Mouse (Mus musculus) E14TG2a.4 (cell line): ENCODE data around the gene Btbd17.

Source experiments
- H3K27me3 ChIP-seq: 2 replicates; pipeline ENCODE4 v1.6.1; 2014; ENCODE audit warnings: low read length, control low read depth; ENCODE audit not compliant: insufficient read depth
- H3K36me3 ChIP-seq: 2 replicates; pipeline ENCODE4 v1.6.1; 2014; ENCODE audit warnings: low read length, control low read depth; ENCODE audit not compliant: insufficient read depth
- H3K4me1 ChIP-seq: replicated peaks from 2 replicates; pipeline ENCODE4 v1.6.1; 2014; ENCODE audit warnings: low read depth, low read length, control low read depth
- H3K4me3 ChIP-seq: replicated peaks from 2 replicates; pipeline ENCODE4 v1.5.1; 2014; ENCODE audit warnings: mild to moderate bottlenecking, low read length
- H3K9me3 ChIP-seq: 2 replicates; pipeline ENCODE4 v1.6.1; 2014; ENCODE audit warnings: low read length, control low read depth
- CTCF ChIP-seq: conservative IDR thresholded peaks from 2 replicates; pipeline ENCODE4 v1.5.1; 2014; ENCODE audit warnings: low read length
- NANOG ChIP-seq: IDR thresholded peaks from 2 replicates; pipeline ENCODE4 v1.6.1; 2014; ENCODE audit warnings: borderline replicate concordance, low read length, mixed read lengths
- POU5F1 ChIP-seq: IDR thresholded peaks from 2 replicates; pipeline ENCODE4 v1.6.1; 2014; ENCODE audit warnings: low read length, borderline replicate concordance

Btbd17 gene

GRCm38 (mm10) chr11:114809371-114809770 lies 13.6 kb upstream of the Btbd17 start:
- TF ChIP-seq NANOG (no peak), POU5F1 (no peak), CTCF (peak; percentile 39)
- Histone ChIP-seq H3K9me3 (no peaks in the 10 kb centered on the region), H3K27me3 (peaks cover 3% of the 10 kb centered on the region; the same call in 1 of the 2 replicates), H3K4me3 (no peak overlapping the region), H3K4me1 (peaks cover 67% of the 10 kb centered on the region), H3K36me3 (no peaks in the 10 kb centered on the region)

- no peak for TF ChIP-seq CTCF
- H3K36me3 ChIP-seq: no peaks in the 10 kb centered on the region
- H3K27me3 ChIP-seq: peaks cover 3% of the 10 kb centered on the region; the same call in 1 of the 2 replicates
- H3K9me3 ChIP-seq: no peaks in the 10 kb centered on the region
- H3K4me3 ChIP-seq: no peak overlapping the region
- peaks cover 79% of the 10 kb centered on the region for H3K4me1 ChIP-seq
Observed at GRCm38 (mm10) chr11:114807686-114808427, 12.1 kb upstream of the Btbd17 start.

GRCm38 (mm10) chr11:114807025-114807424 lies 11.3 kb upstream of the Btbd17 start:
- Histone ChIP-seq H3K9me3 (no peaks in the 10 kb centered on the region; the same call in 1 of the 2 replicates), H3K36me3 (no peaks in the 10 kb centered on the region), H3K4me1 (peaks cover 85% of the 10 kb centered on the region), H3K4me3 (no peak overlapping the region), H3K27me3 (peaks cover 3% of the 10 kb centered on the region; the same call in 1 of the 2 replicates)
- TF ChIP-seq CTCF (no peak), NANOG (no peak), POU5F1 (no peak)

GRCm38 (mm10) chr11:114803990-114804389 lies 8.2 kb upstream of the Btbd17 start:
- Histone ChIP-seq H3K36me3 (no peaks in the 10 kb centered on the region), H3K4me1 (peaks cover 61% of the 10 kb centered on the region), H3K9me3 (peaks cover 6% of the 10 kb centered on the region), H3K27me3 (peaks cover 3% of the 10 kb centered on the region; the same call in 1 of the 2 replicates), H3K4me3 (no peak overlapping the region)
- no peak for TF ChIP-seq NANOG
- no peak for TF ChIP-seq POU5F1
- no peak for TF ChIP-seq CTCF

GRCm38 (mm10) chr11:114802540-114803267 lies 7.0 kb upstream of the Btbd17 start:
- Histone ChIP-seq H3K4me1 (peaks cover 49% of the 10 kb centered on the region), H3K4me3 (no peak overlapping the region), H3K27me3 (peaks cover 14% of the 10 kb centered on the region; the same call in 1 of the 2 replicates), H3K36me3 (no peaks in the 10 kb centered on the region), H3K9me3 (peaks cover 6% of the 10 kb centered on the region)
- no peak for TF ChIP-seq NANOG
- TF ChIP-seq POU5F1: no peak
- TF ChIP-seq CTCF: no peak

- H3K4me1 ChIP-seq: peaks cover 45% of the 10 kb centered on the region
Observed at GRCm38 (mm10) chr11:114801906-114802305, 6.2 kb upstream of the Btbd17 start.

GRCm38 (mm10) chr11:114798624-114799023 lies 2.9 kb upstream of the Btbd17 start, which contains the start of gene Gpr142:
TSS of gene Gpr142 (plus strand) at chr11:114798924.
- Histone ChIP-seq H3K4me1 (peaks cover 48% of the 10 kb centered on the region), H3K27me3 (peaks cover 25% of the 10 kb centered on the region), H3K4me3 (no peak within 1 kb of the TSS), H3K9me3 (peaks cover 6% of the 10 kb centered on the region), H3K36me3 (no peaks in the 10 kb centered on the region)
- no peak for TF ChIP-seq CTCF

More at GRCm38 (mm10) chr11:114801906-114802305, 6.2 kb upstream of the Btbd17 start:
- H3K9me3 ChIP-seq: peaks cover 6% of the 10 kb centered on the region
- no peaks in the 10 kb centered on the region for H3K36me3 ChIP-seq
- 0 out of 2 replicates have a peak, but pooled peaks have one; percentile 2 for TF ChIP-seq CTCF
- TF ChIP-seq NANOG: no peak
- H3K27me3 ChIP-seq: peaks cover 21% of the 10 kb centered on the region
- H3K4me3 ChIP-seq: no peak overlapping the region

- peaks cover 6% of the 10 kb centered on the region for H3K9me3 ChIP-seq
- peaks cover 50% of the 10 kb centered on the region for H3K4me1 ChIP-seq
- H3K36me3 ChIP-seq: no peaks in the 10 kb centered on the region
- H3K4me3 ChIP-seq: no peak overlapping the region
- H3K27me3 ChIP-seq: peaks cover 32% of the 10 kb centered on the region
- TF ChIP-seq CTCF: no peak
- TF ChIP-seq NANOG: no peak
- TF ChIP-seq POU5F1: no peak
Observed at GRCm38 (mm10) chr11:114797981-114798380, 2.2 kb upstream of the Btbd17 start.

- peaks cover 50% of the 10 kb centered on the region for H3K4me1 ChIP-seq
- no peak overlapping the region for H3K4me3 ChIP-seq
- peaks cover 6% of the 10 kb centered on the region for H3K9me3 ChIP-seq
- TF ChIP-seq POU5F1 (no peak), CTCF (no peak), NANOG (no peak)
- no peaks in the 10 kb centered on the region for H3K36me3 ChIP-seq
- H3K27me3 ChIP-seq: peaks cover 40% of the 10 kb centered on the region
Observed at GRCm38 (mm10) chr11:114797176-114797575, 1.4 kb upstream of the Btbd17 start.
